ENCODE assay signal across 29 mouse cellular contexts in the genomic region with DNA sequence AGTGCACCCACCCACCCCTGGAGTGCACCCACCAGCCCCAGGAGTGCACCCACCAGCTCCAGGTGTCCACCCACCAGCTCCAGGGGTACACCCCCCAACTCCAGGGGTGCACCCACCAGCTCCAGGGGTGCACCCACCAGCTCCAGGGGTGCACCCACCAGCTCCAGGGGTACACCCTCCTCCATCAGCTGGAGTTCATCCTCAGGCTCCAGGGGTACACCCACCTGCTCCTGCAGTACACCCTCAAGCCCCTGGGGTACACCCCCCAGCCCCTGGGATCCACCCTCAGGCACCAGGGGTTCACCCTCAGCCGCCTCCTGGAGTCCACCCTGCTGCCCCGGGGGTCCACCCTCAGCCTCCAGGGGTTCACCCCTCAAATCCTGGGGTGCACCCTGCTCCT. TPM values are rescaled to one million over a fixed set of nuclear protein-coding genes. Genes with fewer than 3 reads are reported as not detected.
DNase-seq lines count a peak whose midpoint lies in the region; ATAC-seq lines count a peak whose summit lies in the region.
"Had no signal": no experiment of that assay in that cellular context is flagged by ENCODE, and none has a peak within 500 bp of the region (broad histone marks: within the 10 kb centered on the region; RNA-seq: fewer than 3 reads in every experiment).

No protein-coding gene starts in this region.

- H3K36me3 ChIP-seq in heart, embryonic 12.5 days: peaks cover 55% of the 10 kb centered on the region
- peaks cover 40% of the 10 kb centered on the region for H3K36me3 ChIP-seq in liver, embryonic 11.5 days (ENCODE audit: control insufficient read depth, insufficient read depth, low read length)
- H3K36me3 ChIP-seq in kidney, embryonic 16.5 days (ENCODE audit: insufficient read depth, low read length): peaks cover 49% of the 10 kb centered on the region

- no peaks in the 10 kb centered on the region for H3K9me3 ChIP-seq in heart, embryonic 12.5 days (replicated peaks)
- H3K9me3 ChIP-seq in liver, embryonic 11.5 days (ENCODE audit: control insufficient read depth, low read length): no peaks in the 10 kb centered on the region
- H3K9me3 ChIP-seq in kidney, embryonic 16.5 days (ENCODE audit: low read length): no peaks in the 10 kb centered on the region
- H3K9me3 ChIP-seq: embryonic facial prominence, embryonic 12.5 days; lung, embryonic 15.5 days; neural tube, embryonic 12.5 days had no signal

- H3K4me1 ChIP-seq in heart, embryonic 12.5 days (replicated peaks): peaks cover 59% of the 10 kb centered on the region
- peaks cover 47% of the 10 kb centered on the region for H3K4me1 ChIP-seq in liver, embryonic 11.5 days (replicated peaks; ENCODE audit: control insufficient read depth, insufficient read depth, low read length)
- H3K4me1 ChIP-seq in kidney, embryonic 16.5 days (ENCODE audit: insufficient read depth, low read length): peaks cover 48% of the 10 kb centered on the region

- no peak for ATAC-seq in heart, embryonic 12.5 days (ENCODE audit: insufficient number of reproducible peaks, low FRiP score)
- ATAC-seq in liver, embryonic 11.5 days (replicated peaks; ENCODE audit: low FRiP score): no peak
- ATAC-seq in kidney, embryonic 16.5 days (ENCODE audit: low FRiP score, low TSS enrichment): no peak
- ATAC-seq: forebrain, postnatal 0 days; intestine, postnatal 0 days; midbrain, embryonic 16.5 days; Patski had no signal

- peak; percentile 10 to 35 for DNase-seq in cerebellum, postnatal 25 days
- DNase-seq in cerebellum, adult 18-20 months: no peak
- no peak for DNase-seq in heart, adult 8-10 months (ENCODE audit: low spot score)
- no peak for DNase-seq in liver, embryonic 11.5 days (ENCODE audit: low spot score)
- DNase-seq in liver: no peak
- DNase-seq: adrenal gland, postnatal 10 days; cerebellum, adult 11 months; cerebellum, postnatal 14 days; forebrain, postnatal 0 days; gastrocnemius, postnatal 10 days; kidney, adult 9 months; kidney, postnatal 14 days; thymus, adult 2 months had no signal

- no peak overlapping the region for H3K4me3 ChIP-seq in heart, embryonic 12.5 days
- 0 out of 2 replicates have a peak overlapping the region, but pooled peaks have one; percentile 8 for H3K4me3 ChIP-seq in liver, embryonic 11.5 days (ENCODE audit: low read depth, low read length)
- H3K4me3 ChIP-seq in kidney, embryonic 16.5 days (ENCODE audit: low read length): no peak overlapping the region
- H3K4me3 ChIP-seq: embryonic facial prominence, embryonic 12.5 days; lung, embryonic 15.5 days; myocyte; neural tube, embryonic 12.5 days had no signal

- H3K9ac ChIP-seq in heart, embryonic 12.5 days: peak overlapping the region; percentile 11
- H3K9ac ChIP-seq in liver, embryonic 11.5 days (ENCODE audit: low read depth, low read length): no peak overlapping the region
- no peak overlapping the region for H3K9ac ChIP-seq in kidney, embryonic 16.5 days (replicated peaks; ENCODE audit: low read length)
- H3K9ac ChIP-seq: embryonic facial prominence, embryonic 12.5 days; forebrain, postnatal 0 days; hindbrain, embryonic 14.5 days; lung, embryonic 15.5 days; neural tube, embryonic 12.5 days had no signal

- H3K4me2 ChIP-seq in heart, embryonic 12.5 days: no peak overlapping the region
- no peak overlapping the region for H3K4me2 ChIP-seq in liver, embryonic 11.5 days
- no peak overlapping the region for H3K4me2 ChIP-seq in kidney, embryonic 16.5 days (replicated peaks; ENCODE audit: low read depth, low read length)
- H3K4me2 ChIP-seq: embryonic facial prominence, embryonic 12.5 days; hindbrain, embryonic 14.5 days; lung, embryonic 15.5 days; midbrain, embryonic 11.5 days; neural tube, embryonic 12.5 days had no signal

- H3K27ac ChIP-seq in heart, embryonic 12.5 days (ENCODE audit: poor library complexity, severe bottlenecking): no peak overlapping the region
- H3K27ac ChIP-seq in liver, embryonic 11.5 days (ENCODE audit: low read depth, low read length): no peak overlapping the region
- H3K27ac ChIP-seq in kidney, embryonic 16.5 days (ENCODE audit: low read length): no peak overlapping the region
- H3K27ac ChIP-seq: embryonic facial prominence, embryonic 12.5 days; hindbrain, embryonic 14.5 days; lung, embryonic 15.5 days; neural tube, embryonic 12.5 days had no signal

- 95% methylated on average over 2 of the region's 2 CpGs for WGBS in heart, embryonic 12.5 days
- WGBS in liver, embryonic 11.5 days: 95% methylated on average over 2 of the region's 2 CpGs
- WGBS in kidney, embryonic 16.5 days: 100% methylated on average over 2 of the region's 2 CpGs

- H3K27me3 ChIP-seq in heart, embryonic 12.5 days (replicated peaks): peaks cover 12% of the 10 kb centered on the region
- H3K27me3 ChIP-seq in liver, embryonic 11.5 days (replicated peaks; ENCODE audit: control insufficient read depth, insufficient read depth, low read length): peaks cover 30% of the 10 kb centered on the region
- peaks cover 4% of the 10 kb centered on the region; the same call in 1 of the 2 replicates for H3K27me3 ChIP-seq in kidney, embryonic 16.5 days (ENCODE audit: insufficient read depth, low read length)
- H3K27me3 ChIP-seq: Patski had no signal

RNA-seq across cellular contexts. Expression of a gene that starts 0.7 kb away (rescaled TPM):
- 0.14 and 0.23 TPM in 2 replicates for polyA plus RNA-seq in heart, embryonic 12.5 days (2016; fragmentation: Nextera tagmentation; extraction: Ambion mirVana)
- total RNA-seq in heart, adult 8-10 months (2022): under 1 TPM; 0.14 to 0.50 (median 0.20) TPM
- 0.14 TPM in 1 of 2 replicates, not detected in the other for polyA plus RNA-seq in liver, embryonic 11.5 days (2014; fragmentation: Nextera tagmentation; extraction: Ambion mirVana)
- 0.70 TPM in 1 of 2 replicates, not detected in the other for polyA plus RNA-seq in kidney, embryonic 16.5 days (2015; fragmentation: Nextera tagmentation; extraction: Ambion mirVana)
- total RNA-seq: megakaryocyte progenitor cell, adult 5-6 weeks had no signal
- polyA plus RNA-seq: embryonic facial prominence, embryonic 12.5 days; forebrain, postnatal 0 days; hindbrain, embryonic 14.5 days; intestine, postnatal 0 days; limb, embryonic 11.5 days; midbrain, embryonic 11.5 days; midbrain, embryonic 16.5 days; neural tube, embryonic 12.5 days had no signal

RNA-seq across cellular contexts. Expression of a gene that starts 5.9 kb away (rescaled TPM):
- polyA plus RNA-seq in heart, embryonic 12.5 days (2016; fragmentation: Nextera tagmentation; extraction: Ambion mirVana): 82.4 and 83.2 TPM in 2 replicates
- 10 to 100 TPM; 29.8 to 37.4 (median 32.7) TPM for total RNA-seq in heart, adult 8-10 months (2022)
- 178 and 188 TPM in 2 replicates for polyA plus RNA-seq in liver, embryonic 11.5 days (2014; fragmentation: Nextera tagmentation; extraction: Ambion mirVana)
- polyA plus RNA-seq in kidney, embryonic 16.5 days (2015; fragmentation: Nextera tagmentation; extraction: Ambion mirVana): 123 and 129 TPM in 2 replicates

RNA-seq across cellular contexts. Expression of a gene that starts 6.3 kb away (rescaled TPM):
- 51.2 and 58.3 TPM in 2 replicates for polyA plus RNA-seq in heart, embryonic 12.5 days (2016; fragmentation: Nextera tagmentation; extraction: Ambion mirVana)
- total RNA-seq in heart, adult 8-10 months (2022): 10 to 100 TPM; 25.0 to 33.0 (median 31.5) TPM
- 116 and 121 TPM in 2 replicates for polyA plus RNA-seq in liver, embryonic 11.5 days (2014; fragmentation: Nextera tagmentation; extraction: Ambion mirVana)
- 71.2 and 87.3 TPM in 2 replicates for polyA plus RNA-seq in kidney, embryonic 16.5 days (2015; fragmentation: Nextera tagmentation; extraction: Ambion mirVana)

RNA-seq across cellular contexts. Expression of a gene that starts 9.0 kb away (rescaled TPM):
- polyA plus RNA-seq in heart, embryonic 12.5 days (2016; fragmentation: Nextera tagmentation; extraction: Ambion mirVana): 6.1 and 6.7 TPM in 2 replicates
- total RNA-seq in heart, adult 8-10 months (2022): 1 to 10 TPM in 1 of 4 experiments, under 1 TPM in 3; 0.47 to 1.6 (median 0.75) TPM
- polyA plus RNA-seq in liver, embryonic 11.5 days (2014; fragmentation: Nextera tagmentation; extraction: Ambion mirVana): 1.1 and 1.5 TPM in 2 replicates
- 4.5 and 4.6 TPM in 2 replicates for polyA plus RNA-seq in kidney, embryonic 16.5 days (2015; fragmentation: Nextera tagmentation; extraction: Ambion mirVana)
- total RNA-seq: granulocyte monocyte progenitor cell, adult 5-6 weeks; liver, adult 2 months; megakaryocyte progenitor cell, adult 5-6 weeks; MEL had no signal
- polyA plus RNA-seq: liver, adult 2 months; Patski; thymus, adult 2 months had no signal

RNA-seq across cellular contexts. Expression of a gene that starts 22.1 kb away (rescaled TPM):
- polyA plus RNA-seq in heart, embryonic 12.5 days (2016; fragmentation: Nextera tagmentation; extraction: Ambion mirVana): 1,577 and 1,597 TPM in 2 replicates
- 1,000 to 10,000 TPM in 2 of 4 experiments, 100 to 1,000 TPM in 2; 848 to 1,083 (median 963) TPM for total RNA-seq in heart, adult 8-10 months (2022)
- polyA plus RNA-seq in liver, embryonic 11.5 days (2014; fragmentation: Nextera tagmentation; extraction: Ambion mirVana): 1,793 and 1,800 TPM in 2 replicates
- 1,744 and 2,086 TPM in 2 replicates for polyA plus RNA-seq in kidney, embryonic 16.5 days (2015; fragmentation: Nextera tagmentation; extraction: Ambion mirVana)

Comparison
In these comparisons a context has a peak if more than half of its experiments do, and no peak if none do; other contexts are left out.
1. DNase-seq: peak in cerebellum, postnatal 25 days (2 of 2); none in cerebellum, adult 18-20 months (0 of 2), heart, adult 8-10 months (single experiment), liver, embryonic 11.5 days (single experiment) and liver (single experiment).